In the genomic region with DNA sequence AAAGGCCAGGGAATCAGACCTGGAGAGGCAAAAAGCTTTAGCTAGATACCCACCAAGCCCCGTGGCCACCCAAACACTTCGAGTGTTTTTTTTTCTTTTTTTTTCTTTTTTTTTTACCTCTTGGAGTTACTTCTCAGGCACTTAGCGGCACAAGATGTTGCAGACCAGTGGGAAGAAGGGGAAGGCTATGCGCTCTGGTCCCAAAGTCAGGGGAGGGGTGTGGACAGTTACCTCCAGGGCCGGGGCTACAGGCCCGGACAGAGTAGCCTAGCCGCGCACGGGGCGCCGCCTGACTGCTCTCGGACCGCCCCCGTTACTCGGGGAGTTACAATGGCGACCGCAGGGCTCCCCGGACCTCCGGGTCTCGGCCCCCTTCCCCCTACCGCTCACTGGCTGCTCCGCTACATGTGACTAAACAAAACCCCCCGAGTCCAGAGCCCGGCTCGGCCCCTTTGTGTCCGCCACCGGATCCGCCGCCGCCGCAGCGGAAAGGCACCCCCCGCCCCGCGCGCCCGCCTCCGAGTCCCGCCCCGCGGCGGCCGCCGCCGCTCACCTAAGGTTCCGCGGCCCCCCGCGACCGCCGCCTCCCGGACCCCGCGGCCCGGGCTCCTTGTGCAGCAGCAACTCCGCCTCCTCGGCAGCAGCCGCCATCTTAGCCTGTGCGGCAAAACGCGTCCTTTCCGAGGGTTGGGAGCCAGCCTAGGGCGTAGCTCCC, we compare ENCODE assay signal across 8 mouse cellular contexts. TPM values are rescaled to one million over a fixed set of nuclear protein-coding genes. Genes with fewer than 3 reads are reported as not detected.
A peak's percentile ranks its signal among the peaks of the same experiment; 100 is the strongest.
DNase-seq lines count a peak whose midpoint lies in the region; ATAC-seq lines count a peak whose summit lies in the region.

No protein-coding gene starts in this region.

- peak overlapping the region; percentile 91 for H3K4me3 ChIP-seq in kidney, embryonic 14.5 days (ENCODE audit: low read length)
- peak overlapping the region; percentile 68 for H3K4me3 ChIP-seq in neural tube, embryonic 14.5 days (ENCODE audit: low read depth, low read length)

- no peaks in the 10 kb centered on the region for H3K27me3 ChIP-seq in kidney, embryonic 14.5 days (ENCODE audit: control insufficient read depth, insufficient read depth, low read length)
- peaks cover 2% of the 10 kb centered on the region; the same call in 1 of the 2 replicates for H3K27me3 ChIP-seq in neural tube, embryonic 14.5 days (ENCODE audit: control insufficient read depth, insufficient read depth, low read length)

- peak overlapping the region; percentile 97 for H3K9ac ChIP-seq in kidney, embryonic 14.5 days (ENCODE audit: low read depth, low read length)
- H3K9ac ChIP-seq in neural tube, embryonic 14.5 days (replicated peaks; ENCODE audit: low read depth, low read length) = peak overlapping the region; percentile 93

- peak overlapping the region; percentile 56 for H3K4me2 ChIP-seq in kidney, embryonic 14.5 days (replicated peaks; ENCODE audit: low read depth, low read length)
- H3K4me2 ChIP-seq in neural tube, embryonic 14.5 days (ENCODE audit: low read depth, low read length) = peak overlapping the region; percentile 81

- peak overlapping the region; percentile 100 for H3K27ac ChIP-seq in kidney, embryonic 14.5 days (ENCODE audit: low read depth, low read length)
- peak overlapping the region; percentile 99 for H3K27ac ChIP-seq in neural tube, embryonic 14.5 days (ENCODE audit: low read depth, low read length)

- H3K9me3 ChIP-seq in kidney, embryonic 14.5 days (ENCODE audit: control insufficient read depth, low read length) = no peaks in the 10 kb centered on the region
- no peaks in the 10 kb centered on the region for H3K9me3 ChIP-seq in neural tube, embryonic 14.5 days (ENCODE audit: control insufficient read depth, low read length)

- peaks cover 9% of the 10 kb centered on the region for H3K36me3 ChIP-seq in kidney, embryonic 14.5 days (ENCODE audit: control insufficient read depth, insufficient read depth, low read length)
- H3K36me3 ChIP-seq in neural tube, embryonic 14.5 days (ENCODE audit: control insufficient read depth, insufficient read depth, low read length) = no peaks in the 10 kb centered on the region

- 1% methylated on average over 51 of the region's 63 CpGs for WGBS in kidney, embryonic 14.5 days
- WGBS in neural tube, embryonic 14.5 days = 1% methylated on average over 54 of the region's 63 CpGs

- peak; percentile 91 for ATAC-seq in kidney, embryonic 14.5 days (ENCODE audit: low FRiP score, low TSS enrichment)
- ATAC-seq in neural tube, embryonic 14.5 days (ENCODE audit: low read depth) = peak; percentile 91

- peaks cover 5% of the 10 kb centered on the region; the same call in 1 of the 2 replicates for H3K4me1 ChIP-seq in kidney, embryonic 14.5 days (ENCODE audit: control insufficient read depth, insufficient read depth, low read length)
- peaks cover 22% of the 10 kb centered on the region for H3K4me1 ChIP-seq in neural tube, embryonic 14.5 days (ENCODE audit: control insufficient read depth, insufficient read depth, low read length)

- peak; percentile 67 for DNase-seq in right cerebral cortex, postnatal 14 days
- DNase-seq in right cerebral cortex, postnatal 25 days = no peak
- peak; percentile 72 for DNase-seq in embryo, embryonic 11.5 days (ENCODE audit: low read depth, low spot score)
- peak; percentile 55 for DNase-seq in heart, adult 8-10 months (ENCODE audit: low spot score)
- DNase-seq in lung, adult 18-20 months = peak; percentile 71 to 73
- peak; percentile 80 for DNase-seq in thymus, postnatal 25 days

RNA-seq across cellular contexts. Expression of a gene that starts 1.2 kb away (rescaled TPM):
- 10 to 100 TPM; 51.8 to 59.0 (median 58.6) TPM for total RNA-seq in heart, adult 8-10 months (2022)
- 107 TPM in 2 replicates for polyA plus RNA-seq in kidney, embryonic 14.5 days (2014; fragmentation: Nextera tagmentation; extraction: Ambion mirVana)
- polyA plus RNA-seq in neural tube, embryonic 14.5 days (2014; fragmentation: Nextera tagmentation; extraction: Ambion mirVana) = 88.1 and 105 TPM in 2 replicates
